Mouse (Mus musculus) CD4-positive, CD25-positive, alpha-beta regulatory T cell, adult 4 months (primary cell): ENCODE measurements around the gene Tmem238. TPM values are rescaled to one million over a fixed set of nuclear protein-coding genes. Genes with fewer than 3 reads are reported as not detected.
"Not testable (repeated sequence)": the region's sequence is repeated elsewhere in the genome, so short reads cannot be mapped to it uniquely, and the experiment has no call there.

ENCODE experiments used
- ATAC-seq: one replicate; pipeline ENCODE4 v1.8.0; 2017
- polyA plus RNA-seq, 2 experiments: library from polyadenylated mRNA; unstranded; fragments of 100-300 nt; shearing (Covaris generic); gene quantifications; one replicate each; pipeline ENCODE4 v1.2.1; 2017

The Tmem238 gene
- under 1 TPM in 1 of 2 experiments, not detected in 1; 0.86 TPM for polyA plus RNA-seq

DNA sequence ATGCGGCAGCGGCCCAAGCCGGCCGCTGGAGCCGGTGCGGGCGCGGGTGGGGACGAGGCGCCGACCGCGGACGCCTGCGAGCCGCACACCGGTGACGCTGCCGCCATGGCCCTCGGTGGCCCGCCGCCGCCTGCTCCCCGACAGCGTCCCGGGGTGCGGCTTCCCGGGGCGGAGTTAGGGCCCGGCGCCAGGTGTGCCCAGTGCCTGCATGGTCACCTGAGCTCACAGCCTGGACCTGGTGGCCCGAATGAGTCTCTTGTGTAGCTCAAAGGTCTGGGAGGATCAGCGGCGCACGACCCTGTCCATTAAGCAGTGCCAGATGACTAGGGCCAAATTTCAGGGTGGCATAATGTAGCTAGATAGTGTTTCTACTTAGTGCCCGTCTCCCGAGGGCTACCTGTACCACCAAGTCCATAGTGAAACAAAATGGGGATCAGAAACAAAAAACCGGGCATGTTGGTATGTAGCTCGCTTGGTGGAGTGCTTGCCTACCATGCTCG is at the start of gene Tmem238:
Gene Tmem238, minus strand, starts transcription at position 221 of the 500 bp plus-strand sequence.
- ATAC-seq = no peak

DNA sequence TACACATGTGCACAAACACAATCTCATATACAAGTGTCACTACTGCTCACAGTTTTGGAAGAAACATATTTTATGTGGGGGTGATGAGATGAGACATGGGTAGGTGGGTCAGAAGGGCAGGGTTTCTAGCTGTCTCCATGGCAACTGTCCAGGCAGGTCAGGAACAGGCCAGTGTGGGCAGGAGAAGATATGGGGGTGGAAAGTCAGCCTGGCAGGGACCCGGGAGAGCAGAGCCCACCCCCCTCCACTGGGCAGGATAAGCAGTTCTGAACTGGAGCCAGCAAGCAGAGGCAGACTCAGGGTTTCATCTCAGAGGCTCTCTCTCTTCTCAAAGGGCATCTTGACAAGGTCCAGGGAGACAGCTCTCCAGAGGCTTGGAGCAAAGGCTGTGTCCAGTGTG is 48.2 kb upstream of the Tmem238 start:
- ATAC-seq = no peak

DNA sequence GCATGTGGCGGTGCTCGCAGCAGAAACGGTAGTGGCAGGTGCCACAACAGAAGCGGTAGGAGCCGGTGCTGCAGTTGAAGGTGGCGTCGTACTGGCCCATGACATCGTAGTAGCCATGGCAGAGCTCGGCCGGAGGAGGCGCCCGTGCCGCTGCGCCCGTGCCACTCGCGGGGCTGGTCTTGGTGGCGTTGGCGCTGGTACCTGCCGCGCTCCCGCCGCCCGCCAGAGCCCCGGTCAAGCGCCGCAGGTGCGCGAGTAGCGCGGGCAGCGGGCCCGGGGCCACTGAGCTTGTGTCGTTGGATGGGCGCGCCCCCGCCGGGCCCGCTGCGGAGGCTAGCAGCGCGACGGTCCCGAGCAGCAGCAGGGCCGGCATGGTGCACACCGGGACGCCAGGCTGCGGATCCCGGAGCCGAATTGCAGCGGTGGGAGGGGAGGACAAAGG is 46.9 kb upstream of the Tmem238 start:
- peak; percentile 95 for ATAC-seq

DNA sequence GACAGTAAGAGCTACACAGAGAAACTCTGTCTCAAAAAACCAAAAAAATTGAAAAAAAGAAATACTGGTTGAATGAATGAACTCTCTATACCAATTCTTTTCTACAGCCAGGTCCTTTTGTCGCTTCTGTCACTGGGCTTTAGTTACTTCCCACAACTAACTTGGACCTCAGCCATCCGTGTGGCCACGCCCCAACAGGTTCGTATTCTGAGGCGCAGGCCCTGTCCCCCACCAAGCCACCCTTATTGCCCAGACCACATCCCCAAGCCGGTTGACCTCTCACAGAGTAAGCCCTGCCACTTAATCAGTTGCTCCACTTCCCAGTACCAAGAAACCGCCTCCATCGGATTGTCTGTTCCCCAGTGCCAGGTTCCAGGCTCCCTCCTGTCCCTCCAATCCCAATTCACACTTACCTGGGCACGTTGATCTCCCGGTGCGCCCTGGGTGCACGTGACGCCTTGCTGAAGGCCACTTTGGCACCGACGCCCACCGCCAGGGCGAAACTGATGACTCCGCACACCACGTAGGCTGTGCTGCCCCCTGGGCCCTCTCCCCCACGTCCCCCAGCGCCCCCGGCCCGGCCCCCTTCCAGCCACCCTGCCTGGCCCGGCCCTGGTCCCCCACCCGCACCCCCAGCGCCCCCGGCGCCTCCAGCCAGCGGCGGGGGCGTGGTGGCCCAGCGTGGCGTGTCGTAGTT is 46.3 kb upstream of the Tmem238 start:
- ATAC-seq = no peak

DNA sequence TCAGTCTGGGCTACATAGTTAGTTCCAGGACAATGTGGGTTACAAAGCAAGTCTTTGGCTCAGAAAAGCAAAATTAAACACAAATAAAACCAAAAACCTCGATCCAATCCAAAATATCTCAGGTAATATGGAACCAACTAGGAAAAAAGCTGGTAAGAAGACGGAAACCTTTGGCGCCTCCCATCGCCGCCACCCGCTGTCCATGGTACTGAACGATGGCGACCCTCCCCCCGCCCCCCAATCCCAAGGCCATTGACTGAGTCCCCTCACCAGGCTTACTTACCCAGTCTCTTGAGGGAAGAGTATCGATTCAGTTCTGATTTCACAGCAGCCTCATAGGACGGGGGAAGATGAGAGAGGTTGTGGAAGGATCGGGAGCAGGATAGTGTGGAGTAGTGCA is 41.0 kb upstream of the Tmem238 start:
- no peak for ATAC-seq

DNA sequence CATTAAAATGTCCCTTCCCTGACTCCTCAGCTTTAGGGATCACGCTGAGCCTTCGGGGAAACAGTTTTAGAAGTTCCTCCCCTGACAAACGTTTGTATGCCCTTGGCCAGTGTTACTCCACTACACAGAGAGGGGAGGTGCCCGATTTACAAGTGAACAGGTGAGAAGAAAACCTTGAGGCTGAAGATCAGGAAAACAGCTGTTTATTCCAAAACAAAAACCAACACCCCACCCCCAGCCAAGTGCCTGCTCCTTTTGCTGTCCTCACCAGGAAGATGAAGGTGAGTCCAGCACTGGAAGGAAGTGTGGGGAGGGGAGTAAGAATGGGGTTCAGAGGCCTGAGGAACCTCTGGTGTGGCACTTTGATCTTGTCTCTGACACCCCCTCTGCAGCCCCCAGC is 35.9 kb upstream of the Tmem238 start:
- no peak for ATAC-seq

DNA sequence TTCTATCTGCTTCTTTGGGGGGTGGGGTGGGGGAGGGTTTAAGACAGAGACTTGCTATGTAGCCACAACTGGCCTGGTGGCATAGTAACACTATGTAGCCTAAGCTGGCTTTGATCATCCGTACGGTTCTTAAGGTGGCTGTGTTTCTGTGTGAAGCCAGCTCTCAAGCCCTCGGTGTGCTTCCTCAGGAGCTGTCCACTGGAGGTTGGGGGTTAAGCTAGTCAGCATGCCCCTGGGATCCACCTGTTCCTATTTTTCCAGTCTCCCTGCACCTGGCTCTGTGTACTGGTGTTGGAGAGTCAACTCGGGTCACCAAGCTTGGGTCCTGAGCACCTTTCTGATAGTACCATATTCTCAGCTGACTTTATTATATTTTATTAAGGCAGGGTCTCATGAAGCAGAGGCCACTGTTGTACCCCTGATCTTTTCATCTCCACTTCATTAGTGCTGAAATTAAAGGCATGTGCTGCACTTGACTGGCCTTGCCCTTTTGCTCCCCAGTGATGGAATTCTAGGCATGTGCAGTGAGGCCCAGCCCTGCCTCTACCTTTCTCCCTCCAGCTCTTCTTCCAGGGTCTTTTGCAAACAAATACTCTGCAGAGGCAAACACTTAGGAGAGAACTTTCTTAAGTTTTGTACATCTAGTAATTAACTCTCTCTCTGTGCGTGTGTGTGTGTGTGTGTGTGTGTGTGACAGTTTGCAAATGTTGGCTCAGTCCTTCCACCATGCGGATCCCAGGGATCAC is 32.9 kb upstream of the Tmem238 start:
- no peak for ATAC-seq

DNA sequence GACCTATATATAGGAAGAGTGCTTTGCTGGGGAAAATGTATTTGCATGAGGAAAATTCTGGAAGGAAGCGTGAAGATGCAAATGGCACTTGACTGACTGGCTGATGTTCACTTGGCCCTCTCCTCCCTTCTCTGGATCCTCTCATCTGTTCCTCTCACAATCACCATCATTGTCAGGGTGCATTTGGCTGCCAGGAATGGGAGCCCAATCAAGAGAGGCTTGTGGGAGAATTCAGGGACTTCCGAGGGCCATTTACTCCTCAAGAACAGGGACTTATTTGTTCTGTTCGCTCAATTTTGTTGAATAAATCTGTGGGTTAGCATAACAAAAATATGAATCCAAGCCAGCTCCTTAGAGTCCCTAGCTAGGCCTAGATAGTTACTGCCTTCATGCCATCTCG is 32.2 kb upstream of the Tmem238 start:
- no peak for ATAC-seq

DNA sequence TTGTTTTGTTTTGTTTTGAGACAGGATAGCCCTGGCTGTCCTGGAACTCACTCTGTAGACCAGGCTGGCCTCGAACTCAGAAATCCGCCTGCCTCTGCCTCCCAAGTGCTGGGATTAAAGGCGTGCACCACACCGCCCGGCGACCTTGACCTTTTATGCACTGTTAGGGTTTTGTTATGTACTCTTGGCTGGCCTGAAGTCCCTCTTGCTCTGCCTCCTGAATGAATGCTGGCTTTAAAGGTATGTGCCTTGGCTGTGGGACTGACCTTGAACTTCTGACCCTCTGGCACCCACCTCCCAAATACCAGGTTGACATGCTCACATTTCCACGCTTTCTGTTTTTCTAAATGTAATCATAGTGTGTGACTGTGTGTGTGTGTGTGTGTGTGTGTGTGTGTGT is 31.5 kb upstream of the Tmem238 start:
- not testable (repeated sequence) for ATAC-seq

DNA sequence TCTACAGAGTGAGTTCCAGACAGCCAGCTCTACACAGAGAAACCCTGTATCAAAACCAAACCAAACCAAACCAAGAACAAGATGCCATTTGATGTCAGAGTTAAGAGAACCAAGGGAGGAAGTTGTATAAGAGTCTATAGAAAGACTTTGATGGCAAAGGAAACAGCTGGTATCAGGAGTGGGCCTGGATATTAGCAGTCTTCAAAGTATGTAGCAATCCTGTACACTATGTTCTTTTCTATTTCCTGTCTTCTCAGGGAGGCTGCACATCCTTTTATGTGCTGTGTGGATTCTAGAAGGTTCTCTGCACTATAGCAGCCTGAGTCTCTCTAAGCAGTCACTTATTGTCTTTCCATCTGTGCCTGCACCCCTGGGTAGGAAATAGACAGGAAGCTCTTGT is 27.1 kb upstream of the Tmem238 start:
- no peak for ATAC-seq

DNA sequence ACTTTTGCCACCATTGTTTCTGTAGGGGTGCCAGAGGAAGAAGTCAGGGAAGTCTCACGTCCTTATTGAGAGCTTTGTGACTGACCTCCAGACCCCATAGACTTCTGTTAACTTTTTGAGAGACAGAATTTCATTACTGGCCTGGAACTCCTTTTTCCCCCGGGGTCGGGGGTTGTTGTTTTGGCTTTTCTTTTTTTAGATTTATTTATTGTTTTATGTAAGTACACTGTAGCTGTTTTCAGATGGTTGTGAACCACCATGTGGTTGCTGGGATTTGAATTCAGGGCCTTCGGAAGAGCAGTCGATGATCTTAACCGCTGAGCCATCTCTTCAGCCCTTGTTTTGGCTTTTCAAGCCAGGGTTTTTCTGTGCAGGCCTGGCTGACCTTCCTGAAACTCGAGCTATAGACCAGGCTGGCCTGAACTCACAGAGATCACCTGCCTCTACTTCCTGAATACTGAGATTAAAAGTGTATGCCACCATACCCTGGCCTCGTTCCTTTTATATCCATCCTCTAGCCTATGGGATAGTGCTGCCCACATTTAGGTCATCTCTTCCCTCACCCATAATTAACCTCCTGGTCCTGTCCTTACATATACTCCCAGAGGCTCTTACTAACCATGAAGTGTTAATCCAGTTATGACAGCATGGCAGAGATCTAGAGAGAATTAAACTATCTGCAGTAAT is 23.8 kb upstream of the Tmem238 start:
- ATAC-seq = no peak

DNA sequence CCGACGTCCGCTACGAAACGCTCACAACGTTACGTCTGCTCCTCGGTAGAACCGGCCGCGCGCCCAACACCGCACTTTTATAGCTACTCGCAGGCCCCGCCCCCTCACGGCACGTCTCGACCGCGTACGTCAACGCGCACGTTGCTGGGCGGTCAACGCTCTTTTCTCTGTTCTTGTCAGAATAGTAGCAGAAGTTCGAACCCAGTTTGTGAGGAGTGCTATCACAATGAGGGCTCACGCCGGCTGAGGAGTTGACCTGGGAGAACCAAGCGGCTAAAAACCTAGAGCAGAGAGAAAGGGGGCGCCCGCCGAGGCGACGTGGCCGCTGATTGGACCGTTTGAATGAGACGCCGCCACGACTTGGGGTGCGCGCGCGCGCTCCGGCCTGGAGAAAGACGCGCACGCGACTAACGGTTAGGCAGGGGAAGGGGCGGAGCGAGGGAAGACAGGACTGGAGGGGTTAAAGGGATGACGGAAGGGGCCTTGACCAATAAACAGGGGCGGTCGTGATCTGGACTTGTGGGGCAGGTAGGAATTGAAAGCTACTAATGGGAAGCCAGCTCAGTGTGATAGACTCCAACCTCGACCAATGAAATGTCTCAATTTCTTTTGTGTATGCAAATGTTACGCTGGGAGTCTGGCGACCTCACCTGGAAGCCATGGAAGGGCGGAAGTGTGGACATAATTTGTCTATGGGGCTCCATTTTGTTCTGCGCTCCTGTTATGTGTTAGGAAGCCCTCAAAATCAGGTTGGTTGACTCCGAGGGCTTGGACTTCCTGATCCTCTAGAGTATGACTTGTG is 23.0 kb upstream of the Tmem238 start, which contains the start of gene Ube2s:
Gene Ube2s, minus strand, starts transcription at position 288 of the 802 bp plus-strand sequence.
- peak; percentile 90 for ATAC-seq

DNA sequence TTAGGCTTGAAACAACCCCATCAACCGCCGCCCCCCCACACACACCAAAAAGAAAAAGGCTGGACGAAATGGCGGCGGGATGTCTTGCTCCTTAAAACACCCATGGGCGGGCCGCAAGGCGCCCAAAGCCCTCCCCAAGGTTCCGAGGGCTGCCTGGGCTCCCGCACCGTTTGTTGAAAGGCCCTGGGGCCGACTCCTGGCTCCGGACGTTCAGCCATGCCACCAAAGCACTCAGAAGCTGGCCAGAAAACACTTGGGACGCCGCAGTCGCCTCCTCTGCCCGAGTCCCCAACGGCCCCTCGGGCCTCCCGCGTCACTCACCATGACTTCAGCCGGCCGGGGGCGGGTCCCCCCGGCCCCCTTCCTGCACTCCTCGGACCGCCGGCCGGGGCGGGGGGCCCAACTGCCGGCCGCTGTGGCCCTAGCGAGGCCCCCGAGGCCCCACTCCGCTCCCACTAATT is 22.4 kb upstream of the Tmem238 start:
- ATAC-seq = no peak

DNA sequence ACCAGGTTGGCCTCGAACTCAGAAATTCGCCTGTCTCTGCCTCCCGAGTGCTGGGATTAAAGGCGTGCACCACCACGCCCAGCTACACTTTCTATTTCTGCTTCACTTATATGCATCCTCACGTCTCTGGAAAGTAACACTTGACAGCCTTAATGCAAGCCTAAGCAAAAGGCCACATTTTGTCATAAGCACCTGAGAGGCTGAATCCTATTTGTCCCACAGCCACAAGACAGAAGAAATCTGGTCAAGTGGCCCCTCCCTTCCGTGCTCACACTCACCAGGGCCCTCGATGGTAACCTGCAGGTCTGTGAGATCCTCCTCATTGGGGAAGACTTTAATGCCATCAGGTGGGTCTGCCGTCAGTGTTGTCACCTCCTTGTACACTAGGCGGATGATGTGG is 21.7 kb upstream of the Tmem238 start:
- ATAC-seq = not testable (repeated sequence)

DNA sequence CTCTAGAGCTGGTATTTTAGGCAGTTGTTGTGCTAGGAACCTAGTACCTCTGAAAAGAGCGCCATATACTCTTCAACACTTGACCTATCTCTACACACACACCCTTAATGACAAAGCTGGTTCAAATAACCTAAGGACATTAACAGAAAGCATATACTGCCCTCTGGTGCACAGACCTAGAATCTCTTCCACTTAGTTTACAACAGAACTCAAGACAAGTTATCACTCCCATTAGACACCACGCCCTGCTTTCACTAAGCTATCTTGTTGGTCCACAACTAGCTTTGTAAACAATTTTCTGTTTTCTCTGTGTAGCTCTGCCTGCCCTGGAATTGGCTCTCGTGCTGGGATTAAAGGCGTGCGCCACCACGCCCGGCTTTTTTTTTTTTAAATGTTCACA is 17.3 kb upstream of the Tmem238 start:
- peak; percentile 76 for ATAC-seq

DNA sequence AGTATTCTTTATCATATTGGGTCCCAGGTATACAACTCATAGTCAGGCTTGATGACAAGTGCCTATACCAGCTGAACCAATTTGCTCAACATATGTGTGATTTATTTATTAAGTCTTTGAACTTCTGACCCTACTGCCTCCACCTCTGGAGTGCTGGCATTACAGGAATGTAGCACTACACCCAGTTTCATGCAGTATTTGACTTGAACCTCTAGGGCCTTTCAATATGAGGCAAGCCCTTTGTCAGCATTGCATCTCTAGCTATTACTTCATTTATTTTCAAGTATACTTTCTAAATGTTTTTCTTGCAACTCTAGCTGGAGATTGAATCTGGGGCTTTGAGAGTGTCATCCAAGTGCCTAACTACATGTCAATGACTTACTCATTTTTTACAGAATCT is 12.8 kb upstream of the Tmem238 start:
- no peak for ATAC-seq

DNA sequence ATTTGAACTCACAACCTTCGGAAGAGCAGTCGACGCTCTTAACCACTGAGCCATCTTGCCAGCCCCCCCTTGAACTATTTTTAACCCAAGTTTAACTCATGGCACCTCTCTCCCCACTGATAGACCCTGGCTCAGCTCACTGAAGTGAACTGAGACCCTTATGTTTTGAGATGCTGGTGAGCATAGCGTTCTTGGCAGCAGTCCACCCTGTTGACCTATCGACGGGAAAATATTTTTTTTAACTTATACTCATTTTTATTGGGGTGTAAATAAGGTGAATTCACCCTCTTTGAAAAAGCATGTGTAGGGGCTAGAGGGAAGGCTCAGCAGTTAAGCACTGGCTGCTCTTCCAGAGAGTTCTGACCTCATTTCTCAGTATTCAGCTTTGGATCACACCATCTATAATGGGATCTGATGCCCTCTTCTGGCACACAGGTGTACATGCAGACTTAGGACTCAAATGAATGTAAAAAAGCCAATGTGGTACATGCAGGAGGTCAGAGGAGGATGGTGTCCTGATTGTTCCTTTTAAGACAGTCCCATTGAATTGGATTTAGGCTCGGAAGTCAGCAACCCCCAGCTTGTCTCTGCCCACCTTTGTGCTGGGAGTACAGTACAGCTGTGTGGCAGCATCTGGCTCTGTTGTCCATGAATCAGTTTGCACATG is 6.4 kb upstream of the Tmem238 start:
- peak; percentile 27 for ATAC-seq

DNA sequence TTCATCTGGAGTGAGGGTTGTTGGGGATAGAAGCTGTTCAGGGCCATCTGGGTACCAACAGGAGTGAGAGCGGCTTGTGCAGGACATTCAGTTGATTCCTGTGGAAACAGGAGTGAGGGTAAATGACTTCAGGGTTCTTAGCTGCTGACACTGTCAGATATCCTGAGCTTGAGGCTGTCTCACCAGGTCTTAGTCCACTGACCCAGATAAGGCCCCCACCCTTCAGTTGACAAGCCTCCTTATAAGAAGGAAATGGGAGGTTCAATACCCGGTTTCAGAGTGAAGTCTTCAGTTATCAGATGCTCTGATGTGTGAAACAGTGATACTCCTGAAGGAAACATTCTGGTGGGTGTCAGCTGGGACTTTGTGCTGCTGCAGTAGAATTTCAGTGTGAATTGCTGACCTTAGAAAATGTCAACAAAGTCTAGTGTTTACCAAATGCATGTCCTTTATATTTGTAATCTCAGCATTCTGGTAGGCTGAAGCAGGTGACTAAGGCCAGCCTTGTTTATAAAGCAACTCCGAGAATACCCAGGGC is 5.2 kb upstream of the Tmem238 start:
- ATAC-seq = no peak

DNA sequence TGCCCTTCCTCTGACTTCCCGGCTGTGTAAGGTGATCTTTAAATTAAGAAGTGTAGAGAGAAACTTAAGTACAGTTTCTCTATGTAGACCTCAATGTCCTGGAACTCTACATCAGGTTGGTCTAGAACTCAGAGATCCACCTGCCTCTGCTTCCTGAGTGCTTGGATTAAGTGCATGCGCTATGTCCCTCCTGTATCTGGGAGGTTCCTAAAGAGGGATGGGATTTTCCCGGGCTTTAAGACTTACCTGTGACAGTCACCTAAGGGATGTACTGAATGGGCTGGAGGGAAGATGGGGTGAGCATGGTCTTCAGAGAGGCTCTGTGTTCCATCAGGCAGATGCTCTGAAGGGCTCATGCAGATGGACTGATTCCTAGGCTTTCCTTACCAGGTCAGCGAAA is 4.2 kb upstream of the Tmem238 start:
- ATAC-seq = no peak

DNA sequence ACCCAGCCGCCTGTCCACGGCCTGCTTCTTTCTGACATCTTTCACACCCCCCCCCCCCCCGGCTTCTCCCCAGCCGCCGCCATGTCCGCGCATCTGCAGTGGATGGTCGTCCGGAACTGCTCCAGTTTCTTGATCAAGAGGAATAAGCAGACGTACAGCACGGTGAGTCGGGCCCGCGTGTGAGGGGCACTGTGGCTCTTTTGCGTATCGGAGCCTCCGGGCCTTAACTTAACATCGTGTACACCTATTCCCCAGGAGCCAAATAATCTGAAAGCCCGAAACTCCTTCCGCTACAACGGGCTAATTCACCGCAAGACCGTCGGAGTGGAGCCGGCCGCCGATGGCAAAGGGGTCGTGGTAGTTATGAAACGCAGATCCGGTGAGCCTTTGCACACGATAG is 3.8 kb upstream of the Tmem238 start:
- ATAC-seq = not testable (repeated sequence)
